35 mouse cellular contexts compared by ENCODE assay signal in genomic region chr2:39377264-39377663, GRCm38 (mm10).
"Had no signal": no experiment of that assay in that cellular context is flagged by ENCODE, and none has a peak within 500 bp of the region (broad histone marks: within the 10 kb centered on the region; RNA-seq: fewer than 3 reads in every experiment).

No protein-coding gene starts in this region.

- H3K36me3 ChIP-seq: heart, embryonic 10.5 days; heart, embryonic 12.5 days; heart, embryonic 13.5 days; heart, embryonic 15.5 days; hindbrain, embryonic 10.5 days; hindbrain, embryonic 12.5 days; hindbrain, embryonic 13.5 days; hindbrain, embryonic 15.5 days; intestine, embryonic 15.5 days; kidney, embryonic 15.5 days had no signal

- H3K4me1 ChIP-seq: heart, embryonic 10.5 days; heart, embryonic 12.5 days; heart, embryonic 13.5 days; heart, embryonic 15.5 days; hindbrain, embryonic 10.5 days; hindbrain, embryonic 12.5 days; hindbrain, embryonic 13.5 days; hindbrain, embryonic 15.5 days; intestine, embryonic 15.5 days; kidney, embryonic 15.5 days had no signal

- DNase-seq: heart, postnatal 10 days; heart, postnatal 14 days; heart, postnatal 36 days; heart, postnatal 4 days; kidney, adult 11 months; kidney, adult 18-20 months; kidney, adult 2 months; kidney, adult 8-10 months; kidney, adult 9 months; kidney, postnatal 10 days; kidney, postnatal 14 days; kidney, postnatal 25 days; kidney, postnatal 36 days; kidney, postnatal 4 days; layer of hippocampus, adult 9-11 months; layer of hippocampus, postnatal 36 days had no signal

- H3K9ac ChIP-seq: heart, embryonic 12.5 days; heart, embryonic 13.5 days; heart, embryonic 15.5 days; hindbrain, embryonic 12.5 days; hindbrain, embryonic 13.5 days; hindbrain, embryonic 14.5 days; hindbrain, embryonic 15.5 days; intestine, embryonic 15.5 days; kidney, embryonic 15.5 days had no signal

- H3K27ac ChIP-seq: heart, embryonic 10.5 days; heart, embryonic 13.5 days; heart, embryonic 15.5 days; hindbrain, embryonic 10.5 days; hindbrain, embryonic 12.5 days; hindbrain, embryonic 13.5 days; hindbrain, embryonic 14.5 days; hindbrain, embryonic 15.5 days; hindbrain, postnatal 0 days; intestine, embryonic 15.5 days; kidney, embryonic 15.5 days; kidney, postnatal 0 days; layer of hippocampus, adult 2 months had no signal

- H3K4me3 ChIP-seq: heart, embryonic 10.5 days; heart, embryonic 12.5 days; heart, embryonic 13.5 days; heart, embryonic 15.5 days; hindbrain, embryonic 10.5 days; hindbrain, embryonic 12.5 days; hindbrain, embryonic 13.5 days; hindbrain, embryonic 15.5 days; intestine, embryonic 15.5 days; kidney, embryonic 15.5 days; layer of hippocampus, adult 2 months had no signal

- H3K27me3 ChIP-seq: heart, embryonic 12.5 days; heart, embryonic 13.5 days; heart, embryonic 15.5 days; hindbrain, embryonic 12.5 days; hindbrain, embryonic 13.5 days; hindbrain, embryonic 15.5 days; intestine, embryonic 15.5 days; kidney, embryonic 15.5 days had no signal

- ATAC-seq: hindbrain, embryonic 16.5 days; hindbrain, postnatal 0 days; inflammation-experienced regulatory T-cells, adult 6 months; intestine, embryonic 15.5 days; intestine, embryonic 16.5 days; intestine, postnatal 0 days had no signal

- H3K4me2 ChIP-seq: heart, embryonic 11.5 days; heart, embryonic 12.5 days; heart, embryonic 13.5 days; heart, embryonic 15.5 days; hindbrain, embryonic 12.5 days; hindbrain, embryonic 13.5 days; hindbrain, embryonic 14.5 days; hindbrain, embryonic 15.5 days; intestine, embryonic 15.5 days; kidney, embryonic 15.5 days had no signal

- H3K9me3 ChIP-seq: heart, embryonic 10.5 days; heart, embryonic 12.5 days; heart, embryonic 13.5 days; heart, embryonic 15.5 days; hindbrain, embryonic 10.5 days; hindbrain, embryonic 12.5 days; hindbrain, embryonic 13.5 days; hindbrain, embryonic 15.5 days; intestine, embryonic 15.5 days; kidney, embryonic 15.5 days had no signal
